Mouse (Mus musculus) embryonic facial prominence, embryonic 12.5 days (tissue): Measurements from ENCODE around the gene Rgs5. TPM values are rescaled to one million over a fixed set of nuclear protein-coding genes. Genes with fewer than 3 reads are reported as not detected.

Experiments
- ATAC-seq: fragments of 200-750 bp; cut with Nextera tagmentation; 2 replicates; pipeline ENCODE4 v1.8.0; 2017; ENCODE audit not compliant: insufficient number of reproducible peaks, insufficient read depth, low FRiP score, low TSS enrichment
- H3K27ac ChIP-seq: fragments of 300-500 bp; sonication (generic); 2 replicates; pipeline ENCODE4 v1.5.1; 2016; ENCODE audit warnings: mild to moderate bottlenecking
- H3K27me3 ChIP-seq: fragments of 300-500 bp; sonication (generic); 2 replicates; pipeline ENCODE4 v1.6.1; 2016; ENCODE audit warnings: mild to moderate bottlenecking, moderate library complexity
- H3K36me3 ChIP-seq: fragments of 300-500 bp; sonication (generic); 2 replicates; pipeline ENCODE4 v1.6.1; 2016; ENCODE audit warnings: mild to moderate bottlenecking
- H3K4me1 ChIP-seq: fragments of 300-500 bp; sonication (generic); 2 replicates; pipeline ENCODE4 v1.6.1; 2016
- H3K4me2 ChIP-seq: fragments of 300-500 bp; sonication (generic); replicated peaks from 2 replicates; pipeline ENCODE4 v1.6.1; 2016; ENCODE audit warnings: mild to moderate bottlenecking, moderate library complexity
- H3K4me3 ChIP-seq: fragments of 300-500 bp; sonication (generic); 2 replicates; pipeline ENCODE4 v1.5.1; 2016; ENCODE audit warnings: mild to moderate bottlenecking
- H3K9ac ChIP-seq: fragments of 300-500 bp; sonication (generic); 2 replicates; pipeline ENCODE4 v1.6.1; 2016; ENCODE audit warnings: mild to moderate bottlenecking, moderate library complexity
- H3K9me3 ChIP-seq: fragments of 300-500 bp; sonication (generic); 2 replicates; pipeline ENCODE4 v1.6.1; 2016; ENCODE audit warnings: mild to moderate bottlenecking, moderate library complexity
- WGBS: fragments of 180-500 bp; shearing (Covaris S2); methylation state at CpG from one replicate; pipeline ENCODE4 v1.1.7; 2016; 5-methylcytosine and 5-hydroxymethylcytosine counted together
- polyA plus RNA-seq: library from polyadenylated mRNA; unstranded; fragments of >200 nt; fragmentation: Nextera tagmentation; extraction: Ambion mirVana; gene quantifications from 2 replicates; pipeline ENCODE4 v1.2.1, GENCODE M21; 2016

Gene Rgs5
- polyA plus RNA-seq, 1 experiment from 2014 or later: 2.2 TPM

DNA sequence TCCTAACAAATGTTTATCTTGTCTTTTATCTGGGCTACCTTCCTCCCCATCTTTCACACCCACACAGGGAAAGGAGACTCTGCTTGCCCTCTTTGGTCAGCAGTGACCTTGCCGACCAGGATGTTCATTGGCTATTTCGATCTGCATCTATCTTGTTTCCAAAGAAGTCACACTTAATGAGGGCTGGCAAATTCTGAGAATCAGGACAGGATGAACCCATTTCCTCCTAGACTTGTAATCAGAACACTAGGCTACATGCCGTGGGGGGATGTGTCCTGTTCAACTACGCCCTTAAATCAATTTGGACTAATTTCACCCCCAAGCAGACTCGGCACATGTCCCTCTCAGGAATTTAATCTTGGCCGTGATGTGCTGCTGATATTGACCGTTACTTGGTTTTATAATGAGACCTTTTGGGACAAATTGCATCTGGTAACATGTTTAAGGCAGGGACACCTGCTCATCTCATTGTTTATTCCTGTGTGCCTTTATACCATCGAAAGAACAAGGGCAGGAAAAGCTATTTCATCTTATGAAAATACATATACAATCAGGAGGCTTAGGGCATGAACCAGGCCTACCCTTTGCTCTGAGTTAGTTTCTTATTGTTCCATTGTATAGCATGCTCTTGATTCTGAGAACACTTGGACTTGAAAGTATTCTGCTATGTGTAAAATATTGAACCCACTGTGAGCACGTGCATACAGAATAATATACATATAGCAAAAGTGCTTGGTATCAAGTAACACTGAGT is 25.3 kb downstream of the Rgs5 start:
- Histone ChIP-seq H3K4me2 (no peak overlapping the region), H3K4me3 (no peak overlapping the region), H3K9ac (no peak overlapping the region), H3K27me3 (no peaks in the 10 kb centered on the region), H3K9me3 (no peaks in the 10 kb centered on the region), H3K36me3 (no peaks in the 10 kb centered on the region), H3K4me1 (no peaks in the 10 kb centered on the region), H3K27ac (no peak overlapping the region)
- ATAC-seq: no peak
- WGBS: 79% methylated on average over 9 of the region's 9 CpGs

DNA sequence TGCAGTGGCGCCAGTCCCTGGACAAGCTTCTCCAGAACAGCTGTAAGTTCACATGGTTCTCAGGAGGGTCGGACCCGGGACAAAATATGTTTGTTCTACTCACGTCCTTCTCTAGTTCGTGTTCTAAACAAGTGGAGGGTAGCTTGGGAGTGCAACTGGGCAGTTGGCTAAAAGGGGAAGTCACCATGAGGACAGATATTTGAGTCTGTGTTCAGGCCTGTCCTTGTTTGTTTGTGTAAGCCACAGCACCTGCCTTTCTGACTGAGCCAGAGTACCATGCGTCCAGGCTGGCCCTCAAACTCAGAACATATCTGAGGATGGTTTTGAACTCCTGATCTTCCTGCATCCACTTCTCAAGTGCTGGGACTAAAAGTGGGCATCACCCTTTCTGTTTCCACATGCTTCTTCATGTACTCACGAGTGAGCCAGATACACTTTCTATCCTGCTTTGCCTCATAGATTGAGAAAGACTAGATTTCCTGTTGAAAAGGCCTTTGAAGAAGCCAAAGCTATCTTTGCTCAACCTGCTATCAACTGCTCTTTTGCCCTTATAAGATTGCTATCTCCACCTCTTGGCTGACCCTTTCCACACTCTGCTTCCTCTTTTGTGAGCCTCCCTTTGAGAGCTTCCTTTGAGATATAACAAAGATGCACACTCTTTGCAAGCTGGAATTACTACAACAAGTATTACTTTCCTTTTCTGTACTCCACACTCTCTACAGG is 27.6 kb downstream of the Rgs5 start:
- H3K27me3 ChIP-seq: no peaks in the 10 kb centered on the region
- no peak overlapping the region for H3K4me3 ChIP-seq
- H3K27ac ChIP-seq: no peak overlapping the region
- no peak overlapping the region for H3K9ac ChIP-seq
- WGBS: 83% methylated on average over 7 of the region's 7 CpGs
- no peaks in the 10 kb centered on the region for H3K36me3 ChIP-seq
- no peak for ATAC-seq
- no peak overlapping the region for H3K4me2 ChIP-seq
- no peaks in the 10 kb centered on the region for H3K4me1 ChIP-seq
- no peaks in the 10 kb centered on the region for H3K9me3 ChIP-seq

DNA sequence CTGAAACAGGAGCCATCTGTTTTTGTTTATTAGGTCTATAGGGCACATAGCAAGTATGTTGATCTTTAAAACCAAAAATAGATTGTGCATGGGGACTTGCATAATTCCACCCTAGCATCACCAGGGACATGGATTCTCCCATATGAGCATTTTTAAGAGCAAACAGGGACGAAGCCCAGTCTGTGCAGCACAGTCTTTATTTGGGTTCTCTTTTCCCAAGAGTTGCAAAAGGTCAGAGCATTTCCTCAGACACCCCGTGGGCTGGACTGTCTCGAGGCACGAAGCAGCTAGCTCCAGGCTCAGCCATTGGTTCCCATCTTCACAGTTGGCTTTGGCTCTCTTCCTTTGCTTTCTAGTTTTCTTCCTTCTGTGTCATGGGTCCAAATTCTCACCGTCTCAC is 30.0 kb downstream of the Rgs5 start:
- no peaks in the 10 kb centered on the region for H3K27me3 ChIP-seq
- no peaks in the 10 kb centered on the region for H3K36me3 ChIP-seq
- ATAC-seq: no peak
- WGBS: 54% methylated on average over 5 of the region's 5 CpGs
- H3K27ac ChIP-seq: no peak overlapping the region
- no peak overlapping the region for H3K4me3 ChIP-seq
- H3K4me1 ChIP-seq: no peaks in the 10 kb centered on the region
- no peaks in the 10 kb centered on the region for H3K9me3 ChIP-seq
- H3K9ac ChIP-seq: no peak overlapping the region
- H3K4me2 ChIP-seq: no peak overlapping the region

DNA sequence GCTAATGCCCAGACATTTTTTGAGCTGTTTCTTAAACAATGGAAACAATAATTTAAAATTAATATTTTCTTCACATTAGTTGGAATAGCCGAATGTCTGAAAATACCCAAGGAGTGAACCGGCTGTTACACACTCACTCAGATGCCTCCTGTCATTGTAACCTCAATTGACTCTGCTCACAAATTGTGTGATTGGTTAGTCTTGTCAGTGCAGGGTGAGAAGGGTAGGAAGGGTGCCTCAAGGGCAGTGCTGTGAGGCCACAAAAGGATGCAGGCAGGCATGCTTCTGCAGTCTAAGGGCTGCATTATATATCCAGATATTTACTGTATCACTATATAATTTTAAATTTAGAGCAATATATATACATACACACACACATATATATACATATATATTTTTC is 37.7 kb downstream of the Rgs5 start:
- 58% methylated on average over 2 of the region's 2 CpGs for WGBS
- no peaks in the 10 kb centered on the region for H3K36me3 ChIP-seq
- no peak overlapping the region for H3K27ac ChIP-seq
- no peaks in the 10 kb centered on the region for H3K4me1 ChIP-seq
- no peaks in the 10 kb centered on the region for H3K9me3 ChIP-seq
- H3K4me2 ChIP-seq: no peak overlapping the region
- ATAC-seq: no peak
- no peak overlapping the region for H3K4me3 ChIP-seq
- no peak overlapping the region for H3K9ac ChIP-seq
- no peaks in the 10 kb centered on the region for H3K27me3 ChIP-seq

DNA sequence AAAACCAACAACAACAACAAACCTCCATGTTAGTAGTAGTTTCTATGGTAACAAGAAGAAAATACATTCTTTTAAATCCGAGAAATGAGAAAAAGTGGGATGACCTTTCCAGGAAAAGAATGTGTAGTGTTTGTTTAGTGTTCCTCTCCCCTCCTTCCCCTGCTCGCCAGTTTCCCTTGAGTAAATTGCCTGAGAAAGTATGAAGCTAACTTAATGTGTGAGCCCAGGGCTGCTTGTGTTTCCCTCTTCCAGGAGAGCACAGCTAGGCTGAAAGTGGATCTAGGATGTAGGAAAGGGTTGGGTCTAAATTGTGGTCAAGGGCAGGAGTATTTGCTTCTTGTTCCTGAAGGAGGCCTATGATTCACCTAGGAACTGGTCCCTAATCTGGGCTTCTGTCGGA is 38.2 kb downstream of the Rgs5 start:
- H3K4me3 ChIP-seq: no peak overlapping the region
- 51% methylated on average over 3 of the region's 3 CpGs for WGBS
- no peak overlapping the region for H3K27ac ChIP-seq
- H3K36me3 ChIP-seq: no peaks in the 10 kb centered on the region
- H3K9me3 ChIP-seq: no peaks in the 10 kb centered on the region
- no peak overlapping the region for H3K4me2 ChIP-seq
- H3K27me3 ChIP-seq: no peaks in the 10 kb centered on the region
- no peak overlapping the region for H3K9ac ChIP-seq
- no peaks in the 10 kb centered on the region for H3K4me1 ChIP-seq
- ATAC-seq: no peak

DNA sequence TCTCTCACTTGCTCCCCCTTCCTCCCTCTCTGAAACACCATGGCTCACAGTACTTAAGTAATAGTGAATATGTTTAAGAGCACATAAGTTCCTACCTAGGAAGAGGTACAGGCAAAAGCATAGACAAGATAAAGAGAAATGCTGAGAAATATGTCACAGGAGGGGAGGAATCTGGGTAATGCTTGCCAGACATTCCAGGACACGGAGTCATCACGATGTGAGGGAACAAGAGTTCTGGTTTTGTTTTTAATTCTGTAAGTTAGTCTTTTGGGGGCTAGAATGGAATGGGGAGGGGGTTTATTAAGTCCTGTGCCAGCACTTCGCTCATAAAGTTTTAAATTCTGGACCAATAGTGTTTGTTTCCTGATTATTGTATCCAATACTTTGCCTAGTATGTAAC is 40.1 kb downstream of the Rgs5 start:
- no peak overlapping the region for H3K4me2 ChIP-seq
- H3K9ac ChIP-seq: no peak overlapping the region
- H3K4me3 ChIP-seq: no peak overlapping the region
- no peaks in the 10 kb centered on the region for H3K9me3 ChIP-seq
- no peaks in the 10 kb centered on the region for H3K4me1 ChIP-seq
- ATAC-seq: no peak
- no peaks in the 10 kb centered on the region for H3K36me3 ChIP-seq
- H3K27ac ChIP-seq: no peak overlapping the region
- no peaks in the 10 kb centered on the region for H3K27me3 ChIP-seq
- WGBS: 68% methylated on average over 3 of the region's 3 CpGs

DNA sequence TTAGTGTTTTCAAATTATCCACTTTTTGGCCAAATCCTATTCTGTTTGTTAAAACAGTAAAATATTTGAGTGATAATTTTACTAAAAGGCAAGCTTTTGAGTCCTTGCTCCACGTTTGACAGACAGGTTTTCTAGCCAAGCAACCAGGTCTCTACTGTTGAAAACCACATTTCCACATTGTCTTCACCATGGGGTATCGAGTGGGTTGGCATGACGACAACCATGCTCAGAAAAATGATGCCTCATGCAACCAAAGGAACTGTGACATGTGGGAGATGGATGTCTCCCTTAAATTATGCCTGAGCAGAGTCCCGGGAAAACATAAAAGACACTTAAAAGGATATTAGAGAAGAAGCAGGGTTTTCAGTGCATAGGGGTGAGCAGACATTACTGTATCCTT is 41.9 kb downstream of the Rgs5 start:
- Histone ChIP-seq H3K4me2 (no peak overlapping the region), H3K4me1 (no peaks in the 10 kb centered on the region), H3K9me3 (no peaks in the 10 kb centered on the region), H3K27me3 (no peaks in the 10 kb centered on the region), H3K27ac (no peak overlapping the region), H3K4me3 (no peak overlapping the region), H3K9ac (no peak overlapping the region), H3K36me3 (no peaks in the 10 kb centered on the region)
- 76% methylated on average over 4 of the region's 4 CpGs for WGBS
- no peak for ATAC-seq

DNA sequence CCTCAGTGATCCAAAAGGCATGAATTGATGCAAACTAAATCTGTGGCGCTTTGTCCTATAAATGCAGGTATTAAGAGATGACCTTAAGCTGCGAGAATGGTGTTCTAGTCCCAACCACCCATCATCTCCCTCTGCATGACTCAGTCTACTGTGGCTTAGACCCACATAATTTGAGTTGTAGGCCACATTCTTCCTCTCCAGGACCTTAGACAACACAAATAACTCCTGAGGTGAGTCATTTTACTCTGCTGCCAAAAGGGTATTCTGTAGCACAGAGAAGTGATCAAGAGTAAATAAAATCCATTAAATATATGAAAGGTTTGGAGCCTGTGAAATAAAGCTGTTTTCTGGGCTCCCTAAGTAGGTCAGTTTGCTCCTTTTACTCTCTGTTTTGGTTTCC is 43.9 kb downstream of the Rgs5 start:
- H3K9me3 ChIP-seq: no peaks in the 10 kb centered on the region
- WGBS: 89% methylated on average over 2 of the region's 2 CpGs
- H3K4me3 ChIP-seq: no peak overlapping the region
- H3K27me3 ChIP-seq: no peaks in the 10 kb centered on the region
- ATAC-seq: no peak
- no peak overlapping the region for H3K4me2 ChIP-seq
- no peaks in the 10 kb centered on the region for H3K36me3 ChIP-seq
- no peak overlapping the region for H3K9ac ChIP-seq
- H3K27ac ChIP-seq: no peak overlapping the region
- H3K4me1 ChIP-seq: no peaks in the 10 kb centered on the region

DNA sequence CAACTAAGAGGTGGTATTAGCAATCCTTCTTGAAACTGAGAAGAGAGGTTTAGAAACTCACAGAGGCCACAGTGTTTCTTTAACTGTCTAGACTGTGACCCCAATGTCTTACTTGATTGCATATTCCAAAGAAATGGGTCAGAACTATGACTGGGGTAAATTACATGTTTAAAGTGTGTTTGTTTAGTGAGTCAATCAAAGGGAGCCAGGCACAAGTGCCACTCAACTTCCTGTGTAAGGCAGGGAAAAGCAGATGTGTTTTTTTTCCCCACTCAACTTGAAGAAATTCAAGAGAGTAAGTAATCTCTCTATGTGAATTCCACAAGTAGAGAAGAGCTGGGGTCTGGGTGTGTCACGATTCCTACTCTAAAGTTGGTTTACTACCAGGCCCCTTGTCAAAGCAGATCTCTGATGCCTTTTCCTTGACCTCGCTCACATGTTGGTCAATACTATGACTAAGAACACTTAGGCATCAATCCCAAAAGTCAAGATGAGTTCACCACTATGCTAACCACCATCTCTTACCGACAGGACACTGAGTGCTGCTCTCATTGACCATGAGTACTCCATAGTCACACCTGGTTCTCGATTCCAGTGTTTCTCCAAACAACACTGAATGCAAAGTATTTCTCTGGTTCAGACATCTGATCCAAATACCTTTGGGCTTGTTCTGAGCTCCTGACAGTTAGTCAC is 49.2 kb downstream of the Rgs5 start:
- no peaks in the 10 kb centered on the region for H3K4me1 ChIP-seq
- ATAC-seq: no peak
- no peak overlapping the region for H3K9ac ChIP-seq
- 86% methylated on average over 4 of the region's 4 CpGs for WGBS
- no peak overlapping the region for H3K27ac ChIP-seq
- no peaks in the 10 kb centered on the region for H3K9me3 ChIP-seq
- no peaks in the 10 kb centered on the region for H3K36me3 ChIP-seq
- H3K4me2 ChIP-seq: no peak overlapping the region
- H3K4me3 ChIP-seq: no peak overlapping the region
- no peaks in the 10 kb centered on the region for H3K27me3 ChIP-seq

DNA sequence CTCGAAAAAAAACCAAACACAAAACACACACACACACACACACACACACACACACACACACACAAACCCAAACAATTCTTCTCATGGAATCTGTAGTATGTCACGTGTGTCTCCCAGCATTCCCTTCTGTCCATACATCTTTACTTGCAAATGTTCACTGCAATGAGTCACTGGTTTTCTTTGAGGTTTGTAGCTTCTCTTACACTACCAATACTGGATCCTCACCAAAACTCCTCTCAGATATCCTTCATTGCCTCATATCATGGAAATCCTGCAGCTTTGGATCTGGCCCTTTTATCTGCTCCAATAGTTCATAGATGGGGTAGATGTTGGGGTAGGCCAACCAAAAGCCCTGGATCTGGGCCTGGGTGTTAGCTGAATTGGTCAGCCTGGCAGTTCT is 66.5 kb downstream of the Rgs5 start:
- no peaks in the 10 kb centered on the region for H3K4me1 ChIP-seq
- H3K4me2 ChIP-seq: no peak overlapping the region
- no peak overlapping the region for H3K27ac ChIP-seq
- no peaks in the 10 kb centered on the region for H3K9me3 ChIP-seq
- no peaks in the 10 kb centered on the region for H3K36me3 ChIP-seq
- no peaks in the 10 kb centered on the region for H3K27me3 ChIP-seq
- ATAC-seq: no peak
- H3K4me3 ChIP-seq: no peak overlapping the region
- no peak overlapping the region for H3K9ac ChIP-seq
- 58% methylated on average over 2 of the region's 2 CpGs for WGBS

DNA sequence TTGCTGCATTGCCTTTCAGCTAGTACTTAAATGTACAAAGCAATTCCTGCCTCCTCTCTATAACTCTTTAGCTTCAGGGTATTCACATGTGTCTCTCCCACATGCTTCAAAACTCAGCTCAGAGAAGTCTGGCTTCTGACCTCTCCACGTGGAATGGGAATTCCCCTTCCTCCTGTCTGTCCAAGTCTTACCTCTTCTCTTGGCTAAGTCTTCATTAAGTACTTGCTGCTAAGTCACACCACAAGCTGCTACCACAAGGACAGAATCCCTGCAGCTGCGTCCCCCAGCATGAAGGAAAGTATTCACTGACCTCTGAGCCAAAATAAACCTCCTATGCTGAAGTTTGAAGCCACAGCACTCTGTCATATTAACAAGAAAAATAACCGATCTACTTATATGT is 71.0 kb downstream of the Rgs5 start:
- H3K4me1 ChIP-seq: no peaks in the 10 kb centered on the region
- H3K4me2 ChIP-seq: no peak overlapping the region
- no peaks in the 10 kb centered on the region for H3K27me3 ChIP-seq
- H3K9me3 ChIP-seq: no peaks in the 10 kb centered on the region
- no peak overlapping the region for H3K27ac ChIP-seq
- no peak for ATAC-seq
- H3K4me3 ChIP-seq: no peak overlapping the region
- H3K9ac ChIP-seq: no peak overlapping the region
- 67% methylated on average over 3 of the region's 3 CpGs for WGBS
- H3K36me3 ChIP-seq: no peaks in the 10 kb centered on the region

DNA sequence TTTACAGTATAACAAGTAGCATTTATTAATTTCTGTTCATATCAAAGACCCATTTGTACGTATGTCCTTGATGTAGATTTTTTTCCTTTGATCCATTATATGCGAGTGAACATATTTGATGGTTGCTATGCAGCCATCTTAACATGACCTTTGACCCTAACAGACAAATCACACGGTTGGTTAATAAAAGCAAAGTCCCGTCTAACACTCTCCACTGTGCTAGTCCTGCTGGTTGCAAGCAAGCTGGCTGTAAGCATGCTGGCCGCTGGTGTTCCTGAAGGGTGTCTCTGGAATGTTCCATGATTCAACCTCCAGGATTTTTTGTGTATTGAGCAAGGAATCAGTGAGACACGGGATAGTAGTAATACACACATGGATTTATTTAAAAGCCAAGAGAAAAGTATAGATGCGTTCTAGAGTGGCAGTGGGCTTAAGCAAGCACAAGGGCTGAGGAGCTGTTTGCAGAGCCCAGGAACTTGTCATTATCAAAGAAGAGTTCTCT is 75.3 kb downstream of the Rgs5 start:
- Histone ChIP-seq H3K27ac (no peak overlapping the region), H3K4me2 (no peak overlapping the region), H3K27me3 (no peaks in the 10 kb centered on the region), H3K4me3 (no peak overlapping the region), H3K9ac (no peak overlapping the region), H3K36me3 (no peaks in the 10 kb centered on the region), H3K9me3 (no peaks in the 10 kb centered on the region), H3K4me1 (no peaks in the 10 kb centered on the region)
- 70% methylated on average over 7 of the region's 7 CpGs for WGBS
- ATAC-seq: no peak
